Mouse (Mus musculus): ENCODE measurements around the gene Acnat1. TPM values are rescaled to one million over a fixed set of nuclear protein-coding genes. Genes with fewer than 3 reads are reported as not detected.
"Not testable (repeated sequence)": the region's sequence is repeated elsewhere in the genome, so short reads cannot be mapped to it uniquely, and the experiment has no call there.

The Acnat1 gene
- polyA plus RNA-seq, 2 experiments from 2014 or later, result not detected

GRCm38 (mm10) chr4:49451848-49452551, 21.7 kb downstream of the Acnat1 start:
- no peak for ATAC-seq

- ATAC-seq, result not testable (repeated sequence)
These were observed 22.4 kb downstream of the Acnat1 start for GRCm38 (mm10) chr4:49451133-49451847.

DNA sequence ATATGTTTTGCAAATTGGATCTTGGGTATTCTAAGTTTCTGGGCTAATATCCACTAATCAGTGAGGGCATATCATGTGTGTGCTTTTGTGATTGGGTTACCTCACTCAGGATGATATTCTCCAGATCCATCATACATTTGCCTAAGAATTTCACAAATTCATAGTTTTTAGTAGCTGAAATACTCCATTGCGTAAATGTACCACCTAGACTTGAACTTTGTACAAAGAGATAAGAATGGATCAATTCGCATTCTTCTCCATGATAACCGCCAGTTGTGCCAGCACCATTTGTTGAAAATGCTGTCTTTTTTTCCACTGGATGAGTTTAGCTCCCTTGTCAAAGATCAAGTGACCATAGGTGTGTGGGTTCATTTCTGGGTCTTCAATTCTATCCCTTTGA, 36.7 kb downstream of the Acnat1 start:
- ATAC-seq, result not testable (repeated sequence)

GRCm38 (mm10) chr4:49410151-49410550, 63.6 kb downstream of the Acnat1 start:
- not testable (repeated sequence) for ATAC-seq

DNA sequence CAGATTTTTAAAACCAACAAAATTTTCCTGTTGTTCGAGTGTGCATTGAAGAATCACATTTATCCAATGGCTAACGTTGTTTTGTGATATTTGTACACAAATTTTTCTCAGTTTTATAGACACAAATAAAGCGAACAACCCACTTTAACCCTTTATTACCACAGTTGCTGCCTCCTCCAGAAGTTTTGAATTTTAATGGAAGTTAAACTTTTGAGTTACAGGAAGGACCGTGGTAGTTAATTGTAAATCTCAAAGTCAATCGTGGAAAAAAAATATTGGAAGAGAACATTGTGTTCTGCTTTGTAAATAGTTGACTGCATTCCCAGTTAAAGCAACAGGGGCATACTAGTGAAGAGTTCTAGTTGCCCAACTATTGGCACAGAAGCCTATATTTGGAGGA, 65.8 kb downstream of the Acnat1 start, which contains the start of gene Acnat2:
Gene Acnat2 (minus strand): TSS at position 195 of the 400 bp plus-strand sequence.
- not testable (repeated sequence) for ATAC-seq

Other genes starting within 250 kb of the Acnat1 start
- not detected for gene Acnat2, start 65.8 kb downstream of the Acnat1 start, polyA plus RNA-seq (2017; shearing (Covaris generic))
- not detected for gene Baat, start 32.6 kb upstream of the Acnat1 start, polyA plus RNA-seq (2017; shearing (Covaris generic))
- gene Mrpl50, start 47.2 kb upstream of the Acnat1 start, polyA plus RNA-seq (2017; shearing (Covaris generic)), result 10 to 100 TPM; 29.9 to 30.4 TPM
- gene Zfp189, start 47.3 kb upstream of the Acnat1 start, polyA plus RNA-seq (2017; shearing (Covaris generic)), result 1 to 10 TPM; 2.3 to 3.0 TPM
- gene Aldob, start 75.6 kb upstream of the Acnat1 start, polyA plus RNA-seq (2017; shearing (Covaris generic)), result not detected
- not detected for gene Tmem246, start 124.0 kb upstream of the Acnat1 start, polyA plus RNA-seq (2017; shearing (Covaris generic))
- gene Rnf20, start 158.1 kb upstream of the Acnat1 start, polyA plus RNA-seq (2017; shearing (Covaris generic)), result 10 to 100 TPM; 52.9 to 59.0 TPM
- gene Ppp3r2, start 208.1 kb upstream of the Acnat1 start, polyA plus RNA-seq (2017; shearing (Covaris generic)), result under 1 TPM in 1 of 2 experiments, not detected in 1; 0.36 TPM

Data from activated CD4-positive, CD25-positive, alpha-beta regulatory T cell, adult 4 months (primary cell).